Mouse (Mus musculus) leukemia stem cell, adult 10-12 weeks (primary cell): Measurements from ENCODE around the gene Gm438. TPM values are rescaled to one million over a fixed set of nuclear protein-coding genes. Genes with fewer than 3 reads are reported as not detected.

Source experiments
- polyA plus RNA-seq: library from polyadenylated mRNA; stranded (reverse); fragments of >175 nt; gene quantifications from 2 replicates; pipeline ENCODE4 v1.2.3, GENCODE M21; 2012; ENCODE audit warnings: low replicate concordance

Gm438 gene
- polyA plus RNA-seq = not detected in 2 replicates

DNA sequence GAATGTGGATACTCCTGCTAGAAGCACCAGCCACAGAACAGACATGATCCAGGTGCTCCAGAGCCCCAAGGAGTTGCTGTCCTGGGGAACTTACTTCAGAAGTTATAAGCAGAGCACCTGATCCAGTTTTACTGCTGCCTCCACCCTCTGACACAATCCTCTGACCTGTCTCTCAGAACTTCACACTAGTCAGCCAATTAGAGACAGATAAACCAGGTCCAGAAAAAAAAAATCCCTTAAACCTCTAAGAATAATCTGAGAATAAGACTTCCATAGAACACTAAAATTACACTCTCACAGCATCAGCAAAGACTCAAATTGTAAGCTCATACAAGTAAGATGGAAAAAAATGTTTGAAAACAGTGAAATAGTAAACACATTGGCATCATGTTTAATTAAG lies at the start of gene Gm438:
TSS of gene Gm438 (minus strand) at position 101 of the 400 bp plus-strand sequence.

Other genes with a start within 250 kb of the Gm438 start
- not detected in 2 replicates for gene Gm13124, start 221.4 kb downstream of the Gm438 start, polyA plus RNA-seq
- gene Aadacl4, start 172.9 kb downstream of the Gm438 start, polyA plus RNA-seq = not detected in 2 replicates
- gene Gm436, start 100.2 kb downstream of the Gm438 start, polyA plus RNA-seq = not detected in 2 replicates
- gene Gm13178, start 65.2 kb downstream of the Gm438 start, polyA plus RNA-seq = not detected in 2 replicates
- gene Dhrs3, start 106.2 kb upstream of the Gm438 start, polyA plus RNA-seq = 2.9 and 3.7 TPM in 2 replicates